Mouse (Mus musculus) CH12F3 (cell line): ENCODE data around the gene Vill.

ENCODE experiments used
- in situ Hi-C: fragments of 300-500 bp; cut with MboI; formaldehyde crosslinking; loops from 2 replicates; pipeline ENCODE4 v1.14.3; 2020; ENCODE audit warnings: low sequenced_read_pairs

Gene Vill

GRCm38 (mm10) chr9:119109685-119110353, 57.2 kb downstream of the Vill start:
- in situ Hi-C loops, result no loop called here

DNA sequence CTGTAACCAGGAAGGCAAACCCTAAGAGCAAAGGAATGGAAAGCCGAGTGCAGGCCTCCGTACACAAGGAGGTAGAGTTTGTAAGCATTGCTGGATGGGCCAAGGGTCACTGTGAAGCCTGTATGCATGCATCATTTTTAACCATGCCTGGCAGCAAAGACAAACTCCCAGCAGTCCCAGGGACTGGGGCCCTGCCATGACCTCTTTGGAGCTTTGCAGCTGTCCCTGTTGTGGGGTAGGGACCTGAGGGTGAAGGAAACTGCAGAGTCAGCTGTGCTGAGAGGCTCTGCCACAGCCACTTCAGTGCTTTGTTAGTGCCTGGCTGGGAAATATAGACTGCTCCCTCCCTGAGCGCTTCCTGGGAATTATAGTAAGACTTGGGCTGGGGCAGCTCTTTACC, 58.1 kb downstream of the Vill start:
- in situ Hi-C loops, result no loop called here

DNA sequence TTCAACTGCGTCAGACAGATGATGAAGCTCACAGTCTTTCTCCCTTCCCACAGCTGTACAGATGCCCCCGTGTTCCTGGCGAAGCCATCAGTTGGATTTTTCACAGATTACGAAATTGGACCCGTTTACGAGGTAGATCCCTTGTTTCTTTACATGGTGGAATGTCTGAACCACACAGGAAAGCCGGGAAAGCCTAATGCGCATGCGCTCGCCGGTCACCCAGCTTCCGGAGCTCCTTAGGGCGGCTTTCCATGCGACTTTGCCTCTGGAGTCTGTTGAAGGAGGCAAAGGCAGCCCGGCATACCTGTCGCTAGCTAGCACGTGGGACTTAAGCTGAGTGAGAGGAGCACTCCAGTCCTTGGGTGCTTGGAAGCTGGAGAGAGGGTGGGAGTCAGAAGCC, 62.3 kb downstream of the Vill start:
- in situ Hi-C loops, result no loop called here

- in situ Hi-C loops, result no loop called here
These were observed 67.0 kb downstream of the Vill start for GRCm38 (mm10) chr9:119119409-119120167.

DNA sequence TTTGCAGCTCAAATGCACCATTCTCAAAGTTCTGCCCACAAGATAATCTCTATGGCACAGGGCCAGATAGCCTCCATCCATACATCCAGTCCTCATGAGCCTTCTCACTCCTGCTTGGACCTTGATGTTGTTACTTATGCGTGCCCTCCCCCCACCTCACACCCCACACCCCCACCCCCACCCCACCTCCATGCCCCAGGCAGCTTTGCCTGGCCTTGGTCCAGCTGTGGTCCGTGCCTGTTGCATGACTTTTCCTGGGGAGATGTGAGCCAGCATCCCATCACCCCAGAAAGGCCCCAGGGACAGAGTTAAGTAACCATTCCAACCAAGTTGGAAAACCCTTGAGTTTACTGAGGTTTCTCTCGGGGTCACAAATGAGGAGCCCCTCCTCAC, 67.6 kb downstream of the Vill start:
- in situ Hi-C loops, result no loop called here
